Mouse (Mus musculus) heart, embryonic 10.5 days (tissue): ENCODE data around the gene Isoc2b. TPM values are rescaled to one million over a fixed set of nuclear protein-coding genes. Genes with fewer than 3 reads are reported as not detected.
"Not testable (repeated sequence)": the region's sequence is repeated elsewhere in the genome, so short reads cannot be mapped to it uniquely, and the experiment has no call there.

Source experiments
- DNase-seq: peaks from one replicate; pipeline ENCODE4 v3.0.0-alpha.2; 2017; ENCODE audit warnings: low spot score
- H3K27ac ChIP-seq: fragments of 300-500 bp; sonication (generic); 2 replicates; pipeline ENCODE4 v1.5.1; 2016; ENCODE audit warnings: mild to moderate bottlenecking
- H3K27me3 ChIP-seq: fragments of 300-500 bp; sonication (generic); 2 replicates; pipeline ENCODE4 v1.6.1; 2016; ENCODE audit warnings: mild to moderate bottlenecking; ENCODE audit not compliant: poor library complexity, insufficient read depth, severe bottlenecking
- H3K36me3 ChIP-seq: fragments of 300-500 bp; sonication (generic); 2 replicates; pipeline ENCODE4 v1.6.1; 2016; ENCODE audit warnings: mild to moderate bottlenecking, moderate library complexity
- H3K4me1 ChIP-seq: fragments of 300-500 bp; sonication (generic); 2 replicates; pipeline ENCODE4 v1.6.1; 2016; ENCODE audit warnings: mild to moderate bottlenecking
- H3K4me3 ChIP-seq: fragments of 300-500 bp; sonication (generic); 2 replicates; pipeline ENCODE4 v1.5.1; 2016; ENCODE audit warnings: mild to moderate bottlenecking, moderate library complexity
- H3K9me3 ChIP-seq: fragments of 300-500 bp; sonication (generic); 2 replicates; pipeline ENCODE4 v1.6.1; 2016; ENCODE audit warnings: mild to moderate bottlenecking, moderate library complexity
- WGBS: fragments of 180-500 bp; shearing (Covaris S2); methylation state at CpG from one replicate; pipeline ENCODE4 v1.1.7; 2016; 5-methylcytosine and 5-hydroxymethylcytosine counted together
- polyA plus RNA-seq: library from polyadenylated mRNA; unstranded; fragments of >200 nt; fragmentation: Nextera tagmentation; extraction: Ambion mirVana; gene quantifications from 2 replicates; pipeline ENCODE4 v1.2.1, GENCODE M21; 2016

Gene Isoc2b
- polyA plus RNA-seq, 1 experiment from 2014 or later, result 3.9 TPM

DNA sequence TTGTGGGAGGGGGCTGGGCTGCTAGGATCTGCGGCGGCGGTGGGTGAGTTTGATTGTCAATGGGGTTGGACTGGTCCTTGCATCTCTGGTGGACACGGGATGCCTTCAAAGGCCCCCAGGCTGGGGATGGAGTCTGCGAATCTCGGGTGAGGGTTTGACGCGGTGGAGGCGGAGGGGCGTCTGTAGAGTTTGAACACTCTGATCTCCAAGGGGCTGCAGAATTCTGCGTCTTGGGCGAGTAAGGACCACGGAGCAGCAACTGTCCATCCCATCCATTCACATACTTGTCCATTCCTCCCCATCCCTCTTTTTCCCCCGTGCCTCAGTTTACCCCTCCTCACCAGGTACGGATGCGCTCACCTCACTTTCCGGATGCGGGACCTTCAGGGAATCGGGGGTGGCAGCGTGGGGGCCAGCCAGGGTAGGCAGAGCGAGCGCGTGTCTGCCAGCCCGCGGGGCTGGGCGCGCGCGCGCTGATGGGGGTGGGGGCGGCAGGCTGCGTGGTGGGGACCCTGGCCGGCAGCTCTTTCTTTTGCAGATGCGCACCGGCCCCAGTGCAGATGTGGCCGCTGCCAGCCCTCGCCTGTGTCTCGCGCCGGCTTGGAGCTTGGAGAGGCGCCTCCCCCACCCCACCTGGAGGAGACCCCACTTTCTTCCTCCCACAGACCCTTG, 25.7 kb downstream of the Isoc2b start, which contains the start of gene Shisa7:
Shisa7 (minus strand) TSS at position 452 of the 672 bp plus-strand sequence.
- 2% methylated on average over 40 of the region's 41 CpGs for WGBS

GRCm38 (mm10) chr7:4843604-4844244, 26.3 kb downstream of the Isoc2b start:
- Histone ChIP-seq H3K9me3 (peaks cover 6% of the 10 kb centered on the region; the same call in 1 of the 2 replicates), H3K27ac (no peak overlapping the region), H3K36me3 (no peaks in the 10 kb centered on the region), H3K4me1 (peaks cover 28% of the 10 kb centered on the region), H3K4me3 (peak overlapping the region; percentile 52), H3K27me3 (peaks cover 83% of the 10 kb centered on the region)
- DNase-seq, result peak; percentile 76
- WGBS, result 1% methylated on average over 34 of the region's 34 CpGs

More for the DNA sequence above, 25.7 kb downstream of the Isoc2b start, which contains the start of gene Shisa7:
- 0 out of 2 replicates have a peak within 1 kb of the TSS, but pooled peaks have one; percentile 52 for H3K27ac ChIP-seq
- no peaks in the 10 kb centered on the region for H3K36me3 ChIP-seq
- DNase-seq, result no peak
- peaks cover 85% of the 10 kb centered on the region for H3K27me3 ChIP-seq
- H3K4me1 ChIP-seq, result peaks cover 28% of the 10 kb centered on the region
- peak within 1 kb of the TSS; percentile 52 for H3K4me3 ChIP-seq
- H3K9me3 ChIP-seq, result peaks cover 6% of the 10 kb centered on the region; the same call in 1 of the 2 replicates

DNA sequence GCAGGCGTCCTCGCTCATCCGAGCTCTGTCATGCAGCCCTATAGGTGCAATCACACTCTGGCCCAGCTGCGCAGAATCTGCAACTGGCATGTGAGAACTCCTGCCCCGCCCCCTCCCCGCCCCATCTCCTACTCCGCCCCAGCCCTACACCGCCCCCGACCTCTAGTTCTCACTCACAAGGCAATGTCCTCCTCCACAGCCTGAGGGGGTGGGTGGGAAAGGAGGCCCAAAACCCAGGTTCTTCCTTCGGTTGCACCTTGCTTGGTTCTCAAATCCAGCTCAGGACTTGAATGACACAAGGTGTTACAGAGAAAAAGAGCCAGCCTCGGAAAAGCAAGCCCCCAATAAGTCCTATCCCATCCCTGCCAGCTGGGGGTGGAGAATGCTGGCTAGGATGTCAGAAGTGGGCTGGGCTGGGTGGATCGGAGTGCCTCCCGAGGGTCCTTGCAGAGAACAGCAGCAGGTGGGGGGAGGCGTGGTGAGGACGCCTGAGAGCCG, 27.4 kb downstream of the Isoc2b start:
- Histone ChIP-seq H3K36me3 (no peaks in the 10 kb centered on the region), H3K9me3 (peaks cover 6% of the 10 kb centered on the region; the same call in 1 of the 2 replicates), H3K4me1 (peaks cover 31% of the 10 kb centered on the region), H3K27me3 (peaks cover 87% of the 10 kb centered on the region), H3K4me3 (peak overlapping the region; percentile 52), H3K27ac (no peak overlapping the region)
- 1% methylated on average over 16 of the region's 16 CpGs for WGBS
- DNase-seq, result peak; percentile 74

DNA sequence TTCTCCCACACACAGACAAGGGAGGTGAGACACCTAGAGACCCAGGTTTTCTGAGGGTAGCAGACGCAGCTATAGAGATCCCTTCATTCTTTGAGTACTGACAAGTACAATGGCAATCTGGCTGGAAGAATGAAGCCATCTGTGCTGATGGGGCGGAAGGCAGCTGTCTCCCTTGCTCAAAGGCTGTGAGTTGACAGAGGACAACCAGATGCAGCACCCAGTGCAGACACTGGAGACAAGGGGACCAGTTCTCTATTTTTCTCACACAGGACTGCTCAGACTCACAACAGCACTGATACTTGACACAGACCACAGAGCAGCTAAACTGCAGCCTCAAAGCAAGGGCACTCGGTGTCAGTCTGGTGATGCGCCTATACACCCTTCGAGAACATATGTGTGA, 28.0 kb downstream of the Isoc2b start:
- peaks cover 93% of the 10 kb centered on the region for H3K27me3 ChIP-seq
- DNase-seq, result peak; percentile 63
- H3K36me3 ChIP-seq, result no peaks in the 10 kb centered on the region
- H3K9me3 ChIP-seq, result peaks cover 5% of the 10 kb centered on the region; the same call in 1 of the 2 replicates
- H3K27ac ChIP-seq, result no peak overlapping the region
- peaks cover 32% of the 10 kb centered on the region for H3K4me1 ChIP-seq
- H3K4me3 ChIP-seq, result no peak overlapping the region
- WGBS, result 55% methylated on average over 5 of the region's 5 CpGs

DNA sequence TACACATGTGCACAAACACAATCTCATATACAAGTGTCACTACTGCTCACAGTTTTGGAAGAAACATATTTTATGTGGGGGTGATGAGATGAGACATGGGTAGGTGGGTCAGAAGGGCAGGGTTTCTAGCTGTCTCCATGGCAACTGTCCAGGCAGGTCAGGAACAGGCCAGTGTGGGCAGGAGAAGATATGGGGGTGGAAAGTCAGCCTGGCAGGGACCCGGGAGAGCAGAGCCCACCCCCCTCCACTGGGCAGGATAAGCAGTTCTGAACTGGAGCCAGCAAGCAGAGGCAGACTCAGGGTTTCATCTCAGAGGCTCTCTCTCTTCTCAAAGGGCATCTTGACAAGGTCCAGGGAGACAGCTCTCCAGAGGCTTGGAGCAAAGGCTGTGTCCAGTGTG, 32.4 kb downstream of the Isoc2b start:
- DNase-seq, result no peak
- Histone ChIP-seq H3K9me3 (0 out of 2 replicates have a peak, but pooled peaks cover 3% of the 10 kb centered on the region), H3K27me3 (peaks cover 86% of the 10 kb centered on the region), H3K4me1 (peaks cover 19% of the 10 kb centered on the region), H3K36me3 (no peaks in the 10 kb centered on the region), H3K27ac (no peak overlapping the region), H3K4me3 (no peak overlapping the region)
- 21% methylated on average over 1 of the region's 1 CpGs for WGBS

- no peaks in the 10 kb centered on the region for H3K36me3 ChIP-seq
- 0 out of 2 replicates have a peak, but pooled peaks cover 3% of the 10 kb centered on the region for H3K9me3 ChIP-seq
- H3K27ac ChIP-seq, result peak overlapping the region; percentile 67
- H3K27me3 ChIP-seq, result peaks cover 83% of the 10 kb centered on the region
- peaks cover 15% of the 10 kb centered on the region for H3K4me1 ChIP-seq
- under 1% methylated on average over 51 of the region's 51 CpGs for WGBS
- peak overlapping the region; percentile 63 for H3K4me3 ChIP-seq
- DNase-seq, result no peak
Measured at GRCm38 (mm10) chr7:4836351-4836792, 33.7 kb downstream of the Isoc2b start.

DNA sequence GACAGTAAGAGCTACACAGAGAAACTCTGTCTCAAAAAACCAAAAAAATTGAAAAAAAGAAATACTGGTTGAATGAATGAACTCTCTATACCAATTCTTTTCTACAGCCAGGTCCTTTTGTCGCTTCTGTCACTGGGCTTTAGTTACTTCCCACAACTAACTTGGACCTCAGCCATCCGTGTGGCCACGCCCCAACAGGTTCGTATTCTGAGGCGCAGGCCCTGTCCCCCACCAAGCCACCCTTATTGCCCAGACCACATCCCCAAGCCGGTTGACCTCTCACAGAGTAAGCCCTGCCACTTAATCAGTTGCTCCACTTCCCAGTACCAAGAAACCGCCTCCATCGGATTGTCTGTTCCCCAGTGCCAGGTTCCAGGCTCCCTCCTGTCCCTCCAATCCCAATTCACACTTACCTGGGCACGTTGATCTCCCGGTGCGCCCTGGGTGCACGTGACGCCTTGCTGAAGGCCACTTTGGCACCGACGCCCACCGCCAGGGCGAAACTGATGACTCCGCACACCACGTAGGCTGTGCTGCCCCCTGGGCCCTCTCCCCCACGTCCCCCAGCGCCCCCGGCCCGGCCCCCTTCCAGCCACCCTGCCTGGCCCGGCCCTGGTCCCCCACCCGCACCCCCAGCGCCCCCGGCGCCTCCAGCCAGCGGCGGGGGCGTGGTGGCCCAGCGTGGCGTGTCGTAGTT, 34.3 kb downstream of the Isoc2b start:
- no peak for DNase-seq
- WGBS, result 7% methylated on average over 34 of the region's 34 CpGs
- H3K27me3 ChIP-seq, result peaks cover 84% of the 10 kb centered on the region

GRCm38 (mm10) chr7:4830476-4830875, 39.6 kb downstream of the Isoc2b start:
- no peaks in the 10 kb centered on the region for H3K36me3 ChIP-seq
- no peaks in the 10 kb centered on the region for H3K9me3 ChIP-seq
- H3K27me3 ChIP-seq, result peaks cover 58% of the 10 kb centered on the region
- no peaks in the 10 kb centered on the region for H3K4me1 ChIP-seq
- DNase-seq, result no peak
- H3K27ac ChIP-seq, result no peak overlapping the region
- no peak overlapping the region for H3K4me3 ChIP-seq
- WGBS, result 3% methylated on average over 12 of the region's 12 CpGs

More for the DNA sequence above, 34.3 kb downstream of the Isoc2b start:
- peak overlapping the region; percentile 67; the same call in 1 of the 2 replicates for H3K27ac ChIP-seq
- peaks cover 15% of the 10 kb centered on the region for H3K4me1 ChIP-seq
- H3K9me3 ChIP-seq, result 0 out of 2 replicates have a peak, but pooled peaks cover 3% of the 10 kb centered on the region
- peak overlapping the region; percentile 63 for H3K4me3 ChIP-seq
- no peaks in the 10 kb centered on the region for H3K36me3 ChIP-seq

GRCm38 (mm10) chr7:4825365-4825764, 44.7 kb downstream of the Isoc2b start:
- peaks cover 16% of the 10 kb centered on the region; the same call in 1 of the 2 replicates for H3K4me1 ChIP-seq
- DNase-seq, result no peak
- WGBS, result 31% methylated on average over 4 of the region's 4 CpGs

GRCm38 (mm10) chr7:4822162-4822907, 47.7 kb downstream of the Isoc2b start:
- DNase-seq, result no peak
- Histone ChIP-seq H3K9me3 (no peaks in the 10 kb centered on the region), H3K4me1 (peaks cover 16% of the 10 kb centered on the region; the same call in 1 of the 2 replicates), H3K36me3 (no peaks in the 10 kb centered on the region), H3K27me3 (0 out of 2 replicates have a peak, but pooled peaks cover 3% of the 10 kb centered on the region), H3K4me3 (no peak overlapping the region), H3K27ac (peak overlapping the region; percentile 22; the same call in 1 of the 2 replicates)
- WGBS, result 64% methylated on average over 6 of the region's 6 CpGs

More at GRCm38 (mm10) chr7:4825365-4825764, 44.7 kb downstream of the Isoc2b start:
- Histone ChIP-seq H3K27ac (no peak overlapping the region), H3K36me3 (no peaks in the 10 kb centered on the region), H3K27me3 (peaks cover 17% of the 10 kb centered on the region), H3K4me3 (no peak overlapping the region), H3K9me3 (no peaks in the 10 kb centered on the region)

- peaks cover 16% of the 10 kb centered on the region; the same call in 1 of the 2 replicates for H3K4me1 ChIP-seq
- WGBS, result 84% methylated on average over 4 of the region's 4 CpGs
- no peak overlapping the region for H3K4me3 ChIP-seq
- H3K27me3 ChIP-seq, result 0 out of 2 replicates have a peak, but pooled peaks cover 3% of the 10 kb centered on the region
- no peaks in the 10 kb centered on the region for H3K36me3 ChIP-seq
- H3K27ac ChIP-seq, result peak overlapping the region; percentile 22; the same call in 1 of the 2 replicates
- no peak for DNase-seq
- no peaks in the 10 kb centered on the region for H3K9me3 ChIP-seq
Measured at GRCm38 (mm10) chr7:4821690-4822089, 48.4 kb downstream of the Isoc2b start.

- not testable (repeated sequence) for H3K4me3 ChIP-seq, H3K9me3 ChIP-seq, H3K36me3 ChIP-seq, H3K27me3 ChIP-seq, H3K27ac ChIP-seq, DNase-seq
- peaks cover 16% of the 10 kb centered on the region; the same call in 1 of the 2 replicates for H3K4me1 ChIP-seq
- WGBS, result 84% methylated on average over 7 of the region's 7 CpGs
Measured at GRCm38 (mm10) chr7:4820925-4821324, 49.1 kb downstream of the Isoc2b start.
